Mouse (Mus musculus) heart, adult 9 months (tissue): Measurements from ENCODE around the gene S100z.

Source experiments
- DNase-seq, 2 experiments: peaks; one replicate each; pipeline ENCODE4 v3.0.0; 2022; ENCODE audit warnings: low spot score in 2 of 2

S100z gene

DNA sequence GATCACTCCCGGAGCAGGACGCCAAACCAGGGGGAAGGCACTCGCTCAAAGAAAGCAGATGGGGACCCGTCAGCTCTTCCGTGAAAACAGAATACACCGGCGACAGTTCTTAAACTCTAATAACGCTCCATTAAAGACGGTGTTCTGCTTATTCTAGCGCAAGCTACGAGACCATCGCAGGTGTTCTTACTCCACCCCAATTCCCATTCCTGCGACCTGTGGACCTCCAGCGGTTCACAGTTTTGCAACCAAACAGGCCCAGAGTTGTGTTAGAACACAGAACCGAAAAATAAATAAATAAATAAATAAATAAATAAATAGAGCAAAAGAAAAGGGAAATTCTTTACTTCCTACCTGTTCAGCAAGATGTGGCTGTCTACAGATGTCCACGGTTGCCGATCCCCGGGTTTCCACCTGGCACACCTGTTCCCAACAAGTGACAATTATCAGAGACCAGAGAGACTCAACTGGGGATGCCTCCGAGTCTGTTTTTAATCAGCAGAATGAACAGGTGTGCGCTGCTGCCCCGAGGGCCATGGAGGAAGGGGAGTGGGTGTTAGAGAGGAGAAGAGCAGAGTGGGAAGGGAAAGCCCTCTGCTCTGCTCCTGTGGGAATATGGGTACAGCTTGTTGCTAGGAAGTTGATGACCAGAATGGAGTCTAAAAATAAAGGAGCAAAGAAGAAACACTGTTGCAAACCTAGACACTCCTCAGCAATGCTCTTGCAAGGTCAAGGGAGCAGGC is at the start of gene S100z:
S100z (minus strand) TSS at position 51 of the 743 bp plus-strand sequence.
- no peak for DNase-seq

DNA sequence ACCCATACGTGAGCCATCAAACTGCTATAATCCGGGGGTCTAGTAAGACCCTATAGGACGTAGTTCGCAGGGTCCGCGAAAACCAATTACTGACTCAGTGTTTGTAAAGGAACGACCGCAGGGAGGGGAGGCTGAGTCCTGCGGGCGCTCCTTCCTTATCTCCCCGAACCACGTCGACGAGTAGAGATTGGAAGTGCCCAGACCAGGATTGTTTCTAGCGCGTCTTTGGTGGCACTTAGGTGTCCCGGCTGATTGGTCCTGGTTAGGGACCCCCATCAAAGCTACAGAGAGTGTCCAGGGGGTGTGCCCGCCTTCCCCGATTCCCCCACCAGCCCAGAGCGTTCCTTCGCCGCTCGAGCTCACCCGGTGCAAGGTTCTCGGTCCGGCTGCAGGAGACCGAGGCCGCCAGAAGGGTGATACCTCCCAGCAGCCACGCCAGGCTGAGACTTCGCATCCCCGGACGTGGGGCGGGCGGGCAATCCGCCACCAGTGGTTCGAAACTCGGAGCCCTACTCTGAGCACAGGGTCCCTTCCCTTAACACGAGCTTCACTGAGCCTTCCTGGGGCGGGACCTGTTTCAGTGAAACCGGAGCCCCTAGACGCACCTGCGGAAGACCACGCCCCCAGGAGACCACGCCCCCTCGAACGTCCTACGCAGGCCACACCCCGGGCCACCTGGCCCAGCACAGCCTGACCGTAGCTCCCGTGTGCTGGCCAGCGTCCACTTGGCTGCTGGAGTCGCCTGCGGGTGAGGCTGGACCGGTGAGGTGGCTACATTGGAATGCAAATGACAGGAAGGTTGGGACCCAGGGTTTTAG is 46.4 kb upstream of the S100z start, which contains the start of gene F2rl1:
F2rl1 (minus strand) TSS at position 554 of the 818 bp plus-strand sequence.
- peak in 1 of 2 experiments; percentile 27 for DNase-seq

DNA sequence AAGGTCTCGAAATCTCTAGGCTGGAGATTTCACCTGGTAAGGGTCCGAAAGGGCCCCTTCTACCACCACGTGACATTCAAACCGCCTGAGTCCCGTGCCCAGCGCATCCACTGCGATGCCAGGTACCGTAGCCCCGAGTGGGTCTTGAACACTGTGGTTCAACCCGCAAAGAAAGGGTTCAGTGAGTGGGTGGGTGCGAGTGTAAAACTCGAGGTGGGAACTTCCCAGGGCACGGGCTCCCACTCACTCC is 45.8 kb upstream of the S100z start:
- no peak for DNase-seq

DNA sequence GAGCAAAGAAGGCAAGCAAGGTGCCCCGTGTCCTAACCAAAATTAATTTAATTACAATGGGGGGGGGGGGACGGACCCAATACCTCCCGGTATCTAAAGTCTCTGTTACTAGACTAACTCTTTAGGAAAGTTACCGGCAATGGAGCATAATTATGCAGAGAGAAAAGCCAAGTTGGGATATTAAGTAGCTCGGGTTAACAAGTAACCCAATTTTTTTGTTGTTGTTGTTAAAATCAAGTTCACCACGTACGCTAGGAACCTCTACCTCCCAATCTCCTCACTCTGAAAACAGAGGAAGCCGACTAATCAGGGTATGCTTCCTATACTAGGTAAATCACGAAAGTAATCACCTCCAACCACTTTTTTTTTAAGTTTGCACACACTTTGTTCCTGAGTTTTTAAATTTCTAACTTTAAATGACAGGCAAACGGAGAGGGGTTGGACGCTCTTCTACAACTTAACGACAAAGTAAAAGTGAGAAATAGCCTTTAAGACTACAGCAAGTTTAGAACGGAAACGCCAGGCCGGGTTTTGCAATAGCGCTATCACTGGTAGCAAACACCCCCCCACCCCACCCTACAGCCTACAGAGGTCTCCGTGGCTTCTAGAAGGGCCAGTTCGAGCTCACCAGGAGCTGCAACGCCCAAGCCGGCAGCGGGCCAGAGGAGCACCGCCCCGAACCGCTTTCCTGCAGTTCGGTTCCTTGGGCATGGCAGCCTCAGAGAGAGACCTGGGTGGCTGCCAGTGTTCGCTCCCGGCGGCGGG is 45.3 kb upstream of the S100z start:
- DNase-seq: peak; percentile 30 to 37

GRCm38 (mm10) chr13:95522176-95522575 is 43.7 kb upstream of the S100z start:
- DNase-seq: no peak

DNA sequence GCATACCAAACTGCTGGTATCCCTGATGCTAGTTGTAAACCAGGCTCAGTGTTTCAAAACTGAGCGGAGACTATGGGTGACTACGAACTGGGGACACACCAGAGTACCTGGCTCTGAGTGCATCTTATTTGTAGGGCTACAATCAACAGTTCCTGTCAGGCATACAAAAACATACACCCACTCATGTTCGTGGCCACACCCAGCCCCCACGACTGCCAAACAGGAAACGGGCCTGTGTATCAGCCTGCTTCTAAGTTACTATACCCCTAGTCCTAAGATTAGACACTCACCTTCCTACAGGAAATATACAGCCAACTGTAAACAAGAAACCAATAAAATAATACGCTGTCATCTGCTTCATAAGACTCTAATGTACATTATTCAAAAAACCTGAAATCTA is 42.5 kb upstream of the S100z start:
- no peak for DNase-seq

DNA sequence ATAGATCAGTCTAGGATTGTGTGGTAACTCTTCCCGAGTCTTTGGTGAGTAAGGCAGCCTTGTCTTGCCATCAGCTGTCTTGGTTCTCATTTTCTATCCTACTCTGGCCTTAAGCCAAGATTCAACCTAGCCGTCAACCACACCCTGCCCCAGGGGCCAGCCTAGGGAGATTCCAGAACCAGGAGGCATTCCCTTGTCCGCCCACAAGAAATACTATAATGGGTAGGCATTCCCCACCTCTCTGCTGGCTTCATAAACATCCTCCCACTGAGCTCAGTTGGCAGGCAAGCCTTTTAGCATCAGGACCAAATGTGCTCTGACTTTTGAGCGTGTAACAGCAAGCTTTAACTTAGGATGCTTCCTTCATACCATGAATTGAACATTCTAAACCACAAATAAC is 36.2 kb upstream of the S100z start:
- DNase-seq: no peak

GRCm38 (mm10) chr13:95510054-95510453 is 31.5 kb upstream of the S100z start:
- DNase-seq: no peak

GRCm38 (mm10) chr13:95503279-95503917 is 24.9 kb upstream of the S100z start:
- DNase-seq: no peak

GRCm38 (mm10) chr13:95496601-95497000 is 18.1 kb upstream of the S100z start:
- no peak for DNase-seq

GRCm38 (mm10) chr13:95494812-95495211 is 16.3 kb upstream of the S100z start:
- peak in 1 of 2 experiments; percentile 33 for DNase-seq

GRCm38 (mm10) chr13:95493296-95493695 is 14.8 kb upstream of the S100z start:
- no peak for DNase-seq

DNA sequence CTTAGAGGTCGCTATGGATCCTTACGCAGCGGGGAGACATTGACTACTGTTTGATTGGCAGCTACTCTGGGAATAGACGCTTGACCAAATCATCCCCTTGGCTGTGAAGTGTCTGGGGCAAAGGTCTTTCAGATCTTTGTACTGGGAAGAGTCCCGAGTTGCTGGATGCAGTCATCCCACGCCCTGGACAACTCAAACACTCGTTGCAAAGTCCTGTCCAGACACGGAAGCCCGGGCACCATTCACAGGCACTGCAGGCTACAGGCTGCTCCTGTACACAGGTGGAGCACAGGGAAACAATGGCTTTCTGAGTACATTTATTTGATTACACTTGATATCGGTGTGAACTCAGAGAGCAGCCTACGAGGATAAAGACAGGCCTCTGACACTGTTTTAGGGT is 12.8 kb upstream of the S100z start:
- no peak for DNase-seq

DNA sequence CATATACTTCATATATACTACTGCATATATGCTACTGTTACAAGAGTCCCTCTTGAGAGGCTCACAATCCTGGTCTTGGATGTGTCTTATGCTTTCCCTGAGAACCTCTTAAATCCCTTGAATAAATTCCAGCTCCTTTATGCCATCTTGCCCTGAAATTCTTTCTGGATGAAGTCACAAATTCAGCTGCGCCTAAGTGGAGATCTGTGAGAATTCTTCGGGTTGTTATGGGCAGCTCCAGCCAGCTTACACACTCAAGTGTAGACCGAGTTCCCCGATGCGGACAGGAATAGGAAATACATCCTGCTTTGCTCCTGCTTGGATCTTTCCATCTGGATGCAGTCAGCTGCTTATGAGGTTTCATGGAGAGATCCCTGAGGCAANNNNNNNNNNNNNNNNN is 6.1 kb upstream of the S100z start:
- DNase-seq: no peak

DNA sequence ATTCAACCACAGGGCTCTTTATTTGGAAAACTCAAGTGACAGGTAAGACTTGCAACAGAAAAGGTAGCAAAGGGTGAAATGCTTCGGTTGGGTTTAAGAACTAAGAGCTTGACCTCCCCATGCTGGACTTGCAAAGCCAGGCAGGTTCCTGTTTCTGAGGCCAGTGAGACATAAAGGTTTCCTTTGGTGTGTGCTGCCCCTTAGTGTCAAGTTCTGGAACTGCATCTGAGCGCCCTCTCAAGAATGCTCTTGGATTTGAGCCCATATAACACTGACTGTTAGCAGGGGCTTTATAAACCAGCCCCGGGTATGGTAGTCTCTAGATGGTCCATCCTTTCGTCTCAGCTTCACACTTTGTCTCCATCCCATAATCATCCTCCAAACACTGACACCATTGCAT is 2.9 kb upstream of the S100z start:
- DNase-seq: peak; percentile 16 to 71

DNA sequence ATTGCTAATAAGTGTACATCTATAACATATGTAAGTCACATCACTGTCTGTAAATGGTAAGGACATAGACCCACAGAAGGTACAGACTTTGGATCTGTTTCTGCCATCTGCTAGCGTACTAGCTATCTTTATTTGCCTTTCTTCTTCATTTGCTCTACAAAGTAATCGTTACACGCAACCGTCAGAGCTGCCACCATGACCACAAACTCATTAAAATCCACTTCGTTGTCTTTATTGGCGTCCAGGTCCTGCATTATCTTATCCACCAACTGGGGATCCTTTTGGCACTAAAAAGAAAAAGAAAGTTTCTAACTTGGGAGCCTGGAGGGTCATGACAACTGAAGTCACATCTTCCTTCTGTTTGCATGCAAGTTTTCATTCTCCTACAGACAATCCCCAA is 1.3 kb downstream of the S100z start:
- DNase-seq: no peak

DNA sequence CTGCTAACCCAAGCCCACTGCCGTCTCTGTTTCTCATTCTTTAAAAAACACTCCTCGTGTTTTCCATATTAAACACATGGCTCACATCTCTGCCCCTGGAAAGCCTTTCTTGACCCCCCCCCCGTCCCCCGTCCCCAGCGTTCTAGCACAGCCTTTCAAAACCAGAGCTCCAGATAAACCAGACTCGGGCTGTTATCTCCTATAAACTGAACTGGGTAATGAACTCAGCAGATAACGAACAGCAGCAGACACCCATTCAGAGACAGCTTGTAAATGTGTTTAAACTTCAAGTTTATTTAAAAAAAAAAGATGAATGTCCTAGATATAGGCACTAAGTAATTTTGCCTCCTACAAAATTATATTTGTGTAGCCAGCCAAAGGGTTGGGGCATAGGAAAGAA is 3.4 kb downstream of the S100z start:
- DNase-seq: no peak

- no peak for DNase-seq
Observed at GRCm38 (mm10) chr13:95474294-95474693, 4.2 kb downstream of the S100z start.

GRCm38 (mm10) chr13:95470970-95471369 is 7.6 kb downstream of the S100z start:
- DNase-seq: no peak

GRCm38 (mm10) chr13:95451529-95451928 is 27.0 kb downstream of the S100z start:
- DNase-seq: peak; percentile 13 to 16

GRCm38 (mm10) chr13:95450636-95451210 is 27.8 kb downstream of the S100z start:
- DNase-seq: no peak

DNA sequence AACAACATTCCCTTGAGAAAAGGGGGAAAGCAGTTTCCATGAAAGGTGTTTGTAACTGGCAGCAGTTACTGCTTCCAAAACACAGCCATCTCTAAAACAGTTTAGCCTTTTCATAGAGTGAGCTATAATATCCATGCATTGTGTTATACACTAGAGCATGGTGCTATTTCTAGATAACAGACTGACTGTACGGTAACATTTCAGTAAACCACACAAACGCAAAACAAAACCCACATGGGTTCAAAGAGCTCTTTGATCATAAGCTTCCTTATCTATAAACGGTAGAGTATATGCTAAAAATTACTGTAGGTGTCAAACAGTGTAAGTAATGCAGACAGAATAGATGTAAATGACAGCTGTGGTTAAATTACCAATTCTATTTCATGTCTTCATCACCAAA is 28.8 kb downstream of the S100z start:
- no peak for DNase-seq
